Mouse (Mus musculus) ovary, adult 18-20 months (tissue): ENCODE measurements around the gene Mylk.
"Not testable (repeated sequence)": the region's sequence is repeated elsewhere in the genome, so short reads cannot be mapped to it uniquely, and the experiment has no call there.

ENCODE experiments used
- DNase-seq: peaks from one replicate; pipeline ENCODE4 v3.0.0; 2022; ENCODE audit warnings: low spot score, mixed read lengths

Mylk gene

GRCm38 (mm10) chr16:34745065-34745585, at the start of gene Mylk:
Mylk (plus strand) TSS chr16:34745210.
- peak; percentile 88 for DNase-seq

- not testable (repeated sequence) for DNase-seq
Measured at GRCm38 (mm10) chr16:34698721-34699120, 46.3 kb upstream of the Mylk start.

- peak; percentile 16 for DNase-seq
Measured at GRCm38 (mm10) chr16:34700165-34700827, 44.7 kb upstream of the Mylk start.

- no peak for DNase-seq
Measured at GRCm38 (mm10) chr16:34700828-34701216, 44.2 kb upstream of the Mylk start.

GRCm38 (mm10) chr16:34706019-34706418, 39.0 kb upstream of the Mylk start:
- no peak for DNase-seq

GRCm38 (mm10) chr16:34706487-34706946, 38.5 kb upstream of the Mylk start:
- DNase-seq: no peak

GRCm38 (mm10) chr16:34711481-34711880, 33.5 kb upstream of the Mylk start:
- no peak for DNase-seq

- no peak for DNase-seq
Measured at GRCm38 (mm10) chr16:34725156-34725555, 19.9 kb upstream of the Mylk start.

- DNase-seq: peak; percentile 11
Measured at GRCm38 (mm10) chr16:34728610-34729009, 16.4 kb upstream of the Mylk start.

- DNase-seq: no peak
Measured at GRCm38 (mm10) chr16:34729371-34729770, 15.6 kb upstream of the Mylk start.

GRCm38 (mm10) chr16:34738656-34739233, 6.3 kb upstream of the Mylk start:
- DNase-seq: no peak

GRCm38 (mm10) chr16:34742930-34743329, 2.1 kb upstream of the Mylk start:
- no peak for DNase-seq

- DNase-seq: no peak
Measured at GRCm38 (mm10) chr16:34748081-34748720, 3.2 kb downstream of the Mylk start.

GRCm38 (mm10) chr16:34749536-34749935, 4.5 kb downstream of the Mylk start:
- DNase-seq: no peak

GRCm38 (mm10) chr16:34752026-34752425, 7.0 kb downstream of the Mylk start:
- no peak for DNase-seq

GRCm38 (mm10) chr16:34752977-34753376, 8.0 kb downstream of the Mylk start:
- DNase-seq: no peak

GRCm38 (mm10) chr16:34756991-34757390, 12.0 kb downstream of the Mylk start:
- DNase-seq: no peak

- DNase-seq: no peak
Measured at GRCm38 (mm10) chr16:34758205-34758604, 13.2 kb downstream of the Mylk start.

GRCm38 (mm10) chr16:34763959-34764591, 19.1 kb downstream of the Mylk start:
- no peak for DNase-seq

- no peak for DNase-seq
Measured at GRCm38 (mm10) chr16:34765666-34766065, 20.7 kb downstream of the Mylk start.

GRCm38 (mm10) chr16:34766193-34766592, 21.2 kb downstream of the Mylk start:
- no peak for DNase-seq

GRCm38 (mm10) chr16:34767443-34767842, 22.4 kb downstream of the Mylk start:
- no peak for DNase-seq

- no peak for DNase-seq
Measured at GRCm38 (mm10) chr16:34768436-34768835, 23.4 kb downstream of the Mylk start.
